Mouse (Mus musculus) heart, embryonic 10.5 days (tissue): Measurements from ENCODE around the gene F8a. TPM values are rescaled to one million over a fixed set of nuclear protein-coding genes. Genes with fewer than 3 reads are reported as not detected.
"Not testable (repeated sequence)": the region's sequence is repeated elsewhere in the genome, so short reads cannot be mapped to it uniquely, and the experiment has no call there.

Source experiments
- DNase-seq: peaks from one replicate; pipeline ENCODE4 v3.0.0-alpha.2; 2017; ENCODE audit warnings: low spot score
- H3K27ac ChIP-seq: fragments of 300-500 bp; sonication (generic); 2 replicates; pipeline ENCODE4 v1.5.1; 2016; ENCODE audit warnings: mild to moderate bottlenecking
- H3K27me3 ChIP-seq: fragments of 300-500 bp; sonication (generic); 2 replicates; pipeline ENCODE4 v1.6.1; 2016; ENCODE audit warnings: mild to moderate bottlenecking; ENCODE audit not compliant: poor library complexity, insufficient read depth, severe bottlenecking
- H3K36me3 ChIP-seq: fragments of 300-500 bp; sonication (generic); 2 replicates; pipeline ENCODE4 v1.6.1; 2016; ENCODE audit warnings: mild to moderate bottlenecking, moderate library complexity
- H3K4me1 ChIP-seq: fragments of 300-500 bp; sonication (generic); 2 replicates; pipeline ENCODE4 v1.6.1; 2016; ENCODE audit warnings: mild to moderate bottlenecking
- H3K4me3 ChIP-seq: fragments of 300-500 bp; sonication (generic); 2 replicates; pipeline ENCODE4 v1.5.1; 2016; ENCODE audit warnings: mild to moderate bottlenecking, moderate library complexity
- H3K9me3 ChIP-seq: fragments of 300-500 bp; sonication (generic); 2 replicates; pipeline ENCODE4 v1.6.1; 2016; ENCODE audit warnings: mild to moderate bottlenecking, moderate library complexity
- WGBS: fragments of 180-500 bp; shearing (Covaris S2); methylation state at CpG from one replicate; pipeline ENCODE4 v1.1.7; 2016; 5-methylcytosine and 5-hydroxymethylcytosine counted together
- polyA plus RNA-seq: library from polyadenylated mRNA; unstranded; fragments of >200 nt; fragmentation: Nextera tagmentation; extraction: Ambion mirVana; gene quantifications from 2 replicates; pipeline ENCODE4 v1.2.1, GENCODE M21; 2016

The F8a gene
- 7.6 and 8.1 TPM in 2 replicates for polyA plus RNA-seq

DNA sequence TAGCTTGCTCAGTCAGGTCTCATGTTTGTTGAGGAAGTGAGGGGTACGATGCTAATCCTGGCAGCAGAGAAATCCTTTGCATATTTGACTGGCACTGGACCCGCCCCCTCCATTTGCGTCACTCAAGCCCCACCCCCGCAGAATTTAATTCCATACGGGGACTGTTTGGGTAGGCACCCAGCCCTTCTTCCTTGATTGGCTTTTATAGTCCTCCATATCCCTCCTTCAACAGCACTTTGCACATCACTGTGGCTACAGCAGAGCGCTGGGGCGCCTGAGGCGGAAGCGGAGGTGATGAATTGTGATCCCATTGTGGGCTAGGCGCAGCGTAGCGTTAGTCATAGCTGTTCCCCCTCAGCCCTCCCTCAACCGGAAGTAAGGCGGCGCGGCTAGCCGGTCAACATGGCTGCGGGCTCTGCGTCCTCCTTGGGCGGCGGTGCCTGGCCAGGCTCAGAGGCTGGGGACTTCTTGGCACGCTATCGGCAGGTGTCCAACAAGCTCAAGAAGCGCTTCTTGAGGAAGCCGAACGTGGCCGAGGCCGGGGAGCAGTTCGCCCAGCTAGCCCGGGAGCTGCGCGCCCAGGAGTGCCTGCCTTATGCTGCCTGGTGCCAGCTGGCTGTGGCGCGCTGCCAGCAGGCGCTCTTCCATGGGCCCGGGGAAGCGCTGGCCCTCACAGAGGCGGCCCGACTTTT, at the start of gene F8a:
Gene F8a, plus strand, starts transcription at position 378 of the 692 bp plus-strand sequence.
- WGBS, result 13% methylated on average over 39 of the region's 39 CpGs

DNA sequence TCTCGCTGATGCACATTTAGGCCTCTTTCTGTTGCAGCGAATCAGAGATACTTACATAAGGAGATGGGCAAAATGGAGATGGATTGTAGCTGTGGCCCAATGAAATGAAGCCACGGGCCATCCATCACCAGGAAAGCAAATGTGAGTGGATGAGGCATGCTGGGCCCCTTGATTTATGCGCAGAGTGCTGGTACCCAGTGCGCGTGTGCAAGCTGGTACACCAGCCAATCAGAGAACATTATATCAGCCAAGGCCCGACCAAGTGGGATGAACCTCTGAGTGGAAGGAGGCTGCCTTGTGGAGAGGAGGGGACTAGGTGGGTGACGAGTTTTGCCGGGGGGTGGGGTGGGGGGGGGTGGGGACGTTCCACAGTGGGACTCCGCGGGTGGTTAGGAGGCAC, 36.2 kb upstream of the F8a start, which contains the start of gene Xlr3b:
Gene Xlr3b, plus strand, starts transcription at position 274 of the 400 bp plus-strand sequence.
- DNase-seq, result peak; percentile 45

More for the DNA sequence above, at the start of gene F8a:
- peaks cover 18% of the 10 kb centered on the region for H3K27me3 ChIP-seq
- H3K9me3 ChIP-seq, result no peaks in the 10 kb centered on the region
- no peaks in the 10 kb centered on the region for H3K36me3 ChIP-seq
- peak within 1 kb of the TSS; percentile 89 for H3K27ac ChIP-seq
- no peaks in the 10 kb centered on the region for H3K4me1 ChIP-seq
- H3K4me3 ChIP-seq, result peak within 1 kb of the TSS; percentile 72
- DNase-seq, result peak; percentile 89

GRCm38 (mm10) chrX:73213819-73214564, 14.1 kb upstream of the F8a start, which contains the start of gene Xlr4b:
Xlr4b (plus strand) TSS chrX:73214333.
- 70% methylated on average over 19 of the region's 19 CpGs for WGBS
- H3K27ac ChIP-seq, H3K4me3 ChIP-seq, DNase-seq, H3K27me3 ChIP-seq, H3K4me1 ChIP-seq, H3K9me3 ChIP-seq, H3K36me3 ChIP-seq: not testable (repeated sequence)

More for the DNA sequence above, 36.2 kb upstream of the F8a start, which contains the start of gene Xlr3b:
- H3K9me3 ChIP-seq, H3K27ac ChIP-seq, H3K4me1 ChIP-seq, H3K36me3 ChIP-seq, H3K27me3 ChIP-seq, H3K4me3 ChIP-seq: not testable (repeated sequence)
- WGBS, result 77% methylated on average over 12 of the region's 12 CpGs

DNA sequence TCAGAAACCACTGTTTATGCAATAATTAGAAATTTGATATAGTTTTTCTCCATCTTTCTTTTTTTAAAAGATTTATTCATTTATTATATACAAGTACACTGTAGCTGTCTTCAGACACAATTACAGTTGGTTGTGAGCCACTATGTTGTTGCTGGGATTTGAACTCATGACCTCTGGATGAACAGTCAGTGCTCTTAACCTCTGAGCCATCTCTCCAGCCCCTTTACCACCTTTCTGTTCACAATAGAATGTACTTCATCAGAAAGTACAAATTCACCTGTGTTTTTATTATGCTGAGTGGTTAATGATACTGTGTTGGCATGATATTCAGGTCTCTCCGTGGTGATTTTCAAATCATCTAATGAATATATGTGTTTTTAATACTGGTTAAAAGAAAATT, 2.7 kb upstream of the F8a start:
- Histone ChIP-seq H3K27ac (no peak overlapping the region), H3K36me3 (no peaks in the 10 kb centered on the region), H3K9me3 (no peaks in the 10 kb centered on the region), H3K27me3 (peaks cover 18% of the 10 kb centered on the region), H3K4me3 (no peak overlapping the region), H3K4me1 (no peaks in the 10 kb centered on the region)
- WGBS, result 51% methylated on average over 1 of the region's 1 CpGs
- DNase-seq, result no peak

DNA sequence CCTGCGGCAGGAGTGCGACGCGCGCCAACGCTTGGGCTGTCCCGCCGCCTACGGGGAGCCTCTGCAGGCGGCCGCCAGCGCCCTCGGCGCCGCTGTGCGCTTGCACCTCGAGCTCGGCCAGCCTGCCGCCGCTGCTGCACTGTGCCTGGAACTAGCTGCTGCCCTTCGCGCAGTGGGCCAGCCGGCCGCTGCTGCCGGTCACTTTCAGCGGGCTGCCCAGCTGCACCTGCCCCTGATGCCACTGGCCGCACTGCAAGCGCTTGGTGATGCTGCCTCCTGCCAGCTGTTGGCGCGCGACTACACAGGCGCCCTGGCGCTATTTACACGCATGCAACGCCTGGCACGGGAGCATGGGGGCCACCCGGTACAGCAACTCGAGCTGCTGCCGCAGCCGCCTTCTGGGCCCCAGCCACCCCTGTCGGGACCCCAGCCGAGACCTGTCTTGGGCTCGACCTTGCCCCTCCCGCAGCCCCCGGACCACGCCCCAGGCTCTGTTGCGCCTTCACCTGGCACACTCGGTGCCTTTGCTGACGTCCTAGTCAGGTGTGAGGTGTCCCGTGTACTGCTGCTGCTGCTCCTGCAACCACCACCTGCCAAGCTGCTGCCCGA, 619 bp downstream of the F8a start:
- H3K27me3 ChIP-seq, result peaks cover 18% of the 10 kb centered on the region
- peak overlapping the region; percentile 72 for H3K4me3 ChIP-seq
- H3K4me1 ChIP-seq, result no peaks in the 10 kb centered on the region
- peak; percentile 76 for DNase-seq
- peak overlapping the region; percentile 89 for H3K27ac ChIP-seq
- H3K9me3 ChIP-seq, result no peaks in the 10 kb centered on the region
- H3K36me3 ChIP-seq, result no peaks in the 10 kb centered on the region
- WGBS, result 18% methylated on average over 50 of the region's 51 CpGs

DNA sequence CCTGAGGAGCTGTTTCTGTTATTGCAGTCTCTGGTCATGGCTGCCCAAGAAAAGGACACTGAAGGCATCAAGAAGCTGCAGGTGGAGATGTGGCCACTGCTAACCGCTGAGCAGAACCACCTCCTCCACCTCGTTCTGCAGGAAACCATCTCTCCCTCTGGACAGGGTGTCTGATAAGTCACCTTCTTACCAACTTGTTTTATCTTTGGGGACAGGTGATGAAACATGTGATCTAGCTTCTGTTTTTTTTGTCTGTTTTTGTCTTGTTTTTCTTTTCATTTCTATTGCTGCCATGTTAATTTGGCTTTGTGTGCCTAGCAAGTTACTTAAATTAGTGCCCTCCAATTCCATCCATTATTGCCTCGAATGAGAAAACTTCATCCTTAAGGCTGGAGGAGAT, 1.2 kb downstream of the F8a start:
- peak overlapping the region; percentile 89; the same call in 1 of the 2 replicates for H3K27ac ChIP-seq
- no peaks in the 10 kb centered on the region for H3K36me3 ChIP-seq
- H3K4me3 ChIP-seq, result peak overlapping the region; percentile 72
- DNase-seq, result no peak
- H3K4me1 ChIP-seq, result no peaks in the 10 kb centered on the region
- WGBS, result 33% methylated on average over 3 of the region's 3 CpGs
- peaks cover 18% of the 10 kb centered on the region for H3K27me3 ChIP-seq
- H3K9me3 ChIP-seq, result no peaks in the 10 kb centered on the region

DNA sequence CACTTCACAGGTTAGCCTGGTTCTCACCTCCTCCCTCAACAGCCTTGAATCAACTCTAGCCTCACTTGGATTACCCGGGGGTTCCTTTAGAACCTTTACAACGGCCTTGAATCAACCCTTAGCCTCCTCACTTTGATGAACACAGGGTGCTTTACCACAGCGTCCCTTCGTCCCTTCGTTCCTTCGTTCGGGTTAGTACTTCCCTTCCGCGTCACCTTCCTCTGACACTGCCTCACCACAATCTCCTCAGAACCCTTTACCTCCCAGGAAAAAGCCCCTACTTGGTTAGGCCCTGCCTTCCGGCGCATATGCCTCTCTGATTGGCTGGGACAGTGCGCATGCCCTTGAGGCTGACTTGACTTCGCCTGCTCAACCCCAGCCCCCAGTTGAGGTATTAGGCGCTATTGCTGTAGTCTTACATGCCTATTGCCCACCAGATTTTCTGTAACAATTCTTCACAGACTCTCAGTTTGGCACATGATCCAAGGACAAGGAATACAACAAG, 14.8 kb downstream of the F8a start, which contains the start of gene Xlr4c:
Gene Xlr4c, minus strand, starts transcription at position 310 of the 505 bp plus-strand sequence.
- H3K36me3 ChIP-seq, H3K9me3 ChIP-seq, H3K4me1 ChIP-seq, DNase-seq, H3K27me3 ChIP-seq, H3K27ac ChIP-seq, H3K4me3 ChIP-seq: not testable (repeated sequence)
- WGBS, result 74% methylated on average over 14 of the region's 14 CpGs

DNA sequence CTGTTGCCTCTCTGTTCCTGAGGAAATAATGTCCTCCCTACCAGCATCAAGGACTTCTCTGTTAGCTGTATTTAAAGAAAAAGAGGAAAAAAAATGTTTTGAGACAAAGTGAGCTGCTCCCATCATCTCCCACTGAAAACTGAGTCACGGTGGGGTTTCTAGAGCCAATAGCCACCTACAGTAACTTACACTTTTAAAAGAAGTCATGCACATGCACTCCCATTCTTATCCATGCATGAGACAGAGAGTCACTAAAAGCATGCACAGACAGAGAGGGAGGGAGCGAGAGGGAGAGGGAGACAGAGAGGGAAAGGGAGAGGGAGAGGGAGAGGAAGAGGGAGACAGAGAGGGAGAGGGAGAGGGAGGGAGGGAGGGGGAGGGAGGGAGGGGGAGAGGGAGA, 34.3 kb downstream of the F8a start:
- not testable (repeated sequence) for DNase-seq, H3K4me1 ChIP-seq, H3K4me3 ChIP-seq, H3K27ac ChIP-seq, H3K36me3 ChIP-seq, H3K9me3 ChIP-seq, H3K27me3 ChIP-seq
- 84% methylated on average over 1 of the region's 2 CpGs for WGBS

- 84% methylated on average over 14 of the region's 14 CpGs for WGBS
- H3K9me3 ChIP-seq, DNase-seq, H3K27me3 ChIP-seq, H3K4me1 ChIP-seq, H3K27ac ChIP-seq, H3K4me3 ChIP-seq, H3K36me3 ChIP-seq: not testable (repeated sequence)
These were observed 37.2 kb downstream of the F8a start, which contains the start of gene Xlr3c for GRCm38 (mm10) chrX:73265270-73265669. Xlr3c (minus strand) TSS chrX:73265390.

Other genes with a start within 250 kb of the F8a start
- 5.7 and 7.2 TPM in 2 replicates for gene Zfp185, start 241.0 kb upstream of the F8a start, polyA plus RNA-seq
- 0.07 and 0.11 TPM in 2 replicates for gene Pnma5, start 191.2 kb upstream of the F8a start, polyA plus RNA-seq
- gene Pnma3, start 163.5 kb upstream of the F8a start, polyA plus RNA-seq, result 0.08 TPM in 1 of 2 replicates, not detected in the other
- gene Xlr4a, start 145.8 kb upstream of the F8a start, polyA plus RNA-seq, result 0.84 and 1.2 TPM in 2 replicates
- 1.8 and 2.4 TPM in 2 replicates for gene Xlr3a, start 131.2 kb upstream of the F8a start, polyA plus RNA-seq
- gene Gm14685, start 111.2 kb upstream of the F8a start, polyA plus RNA-seq, result 0.10 and 0.23 TPM in 2 replicates
- gene Xlr5b, start 79.5 kb upstream of the F8a start, polyA plus RNA-seq, result not detected in 2 replicates
- 0.13 TPM in 1 of 2 replicates, not detected in the other for gene DXBay18, start 78.8 kb upstream of the F8a start, polyA plus RNA-seq
- gene Spin2d, start 51.3 kb upstream of the F8a start, polyA plus RNA-seq, result not detected in 2 replicates
- 6.0 and 9.8 TPM in 2 replicates for gene Xlr3b, start 36.1 kb upstream of the F8a start, polyA plus RNA-seq
- gene Xlr4b, start 14.0 kb upstream of the F8a start, polyA plus RNA-seq, result 0.74 and 0.83 TPM in 2 replicates
- gene Xlr4c, start 14.8 kb downstream of the F8a start, polyA plus RNA-seq, result 0.25 and 0.34 TPM in 2 replicates
- gene Xlr3c, start 37.1 kb downstream of the F8a start, polyA plus RNA-seq, result not detected in 2 replicates
- gene Xlr5a, start 64.7 kb downstream of the F8a start, polyA plus RNA-seq, result not detected in 2 replicates
- not detected in 2 replicates for gene Xlr5c, start 64.7 kb downstream of the F8a start, polyA plus RNA-seq
- gene Gm45015, start 108.5 kb downstream of the F8a start, polyA plus RNA-seq, result not detected in 2 replicates
- 12.7 and 13.6 TPM in 2 replicates for gene Zfp275, start 114.3 kb downstream of the F8a start, polyA plus RNA-seq
- not detected in 2 replicates for gene Gm18336, start 170.4 kb downstream of the F8a start, polyA plus RNA-seq
- 0.13 TPM in 1 of 2 replicates, not detected in the other for gene Zfp92, start 182.8 kb downstream of the F8a start, polyA plus RNA-seq
- gene Trex2, start 207.1 kb downstream of the F8a start, polyA plus RNA-seq, result not detected in 2 replicates
- gene Haus7, start 230.8 kb downstream of the F8a start, polyA plus RNA-seq, result 83.7 and 90.0 TPM in 2 replicates